Mouse (Mus musculus) lung, postnatal 0 days (tissue): ENCODE measurements around the gene Adcyap1r1.

Experiments used
- CTCF ChIP-seq: IDR thresholded peaks from 2 replicates; pipeline ENCODE4 v1.5.1; 2016; ENCODE audit warnings: antibody characterized with exemption, mild to moderate bottlenecking
- EP300 ChIP-seq: IDR thresholded peaks from 2 replicates; pipeline ENCODE4 v1.6.1; 2016; ENCODE audit warnings: antibody characterized with exemption, mild to moderate bottlenecking, control low read depth

- TF ChIP-seq CTCF (peak; percentile 26), EP300 (no peak)
These were observed 99.1 kb downstream of the Adcyap1r1 start for GRCm38 (mm10) chr6:55550926-55551325.
